Mouse (Mus musculus) lung, adult 2 months (tissue): Measurements from ENCODE around the gene Mbtps1.

Source experiments
- CTCF ChIP-seq: fragments of 200-500 bp; IDR thresholded peaks from 2 replicates; pipeline ENCODE4 v1.5.1; 2011; ENCODE audit warnings: mild to moderate bottlenecking, low read length, control low read depth; ENCODE audit not compliant: insufficient read depth
- POLR2A ChIP-seq: fragments of 200-500 bp; IDR thresholded peaks from 2 replicates; pipeline ENCODE4 v1.6.1; 2011; ENCODE audit warnings: low read depth, mild to moderate bottlenecking, control low read depth, low read length, borderline replicate concordance; ENCODE audit errors: extremely low read depth

DNA sequence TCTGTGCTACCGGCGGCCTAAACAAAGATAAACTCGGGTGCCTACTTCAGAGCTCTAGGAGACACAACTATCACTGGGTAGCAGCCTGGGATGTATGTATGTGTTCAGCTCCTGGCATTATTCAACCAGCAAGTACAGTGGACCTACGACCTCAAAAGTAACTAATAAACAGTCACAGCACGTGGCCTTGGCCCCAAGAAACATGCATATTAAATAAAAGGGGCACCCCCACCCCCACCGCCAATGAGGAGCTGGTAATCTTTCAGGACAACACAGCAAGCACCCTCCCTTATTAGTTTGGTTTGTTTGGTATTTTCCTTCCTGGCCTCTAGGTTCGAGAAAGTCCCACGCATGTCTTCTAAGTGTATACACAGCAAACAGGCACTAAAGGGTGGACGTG, 9.7 kb upstream of the Mbtps1 start:
- no peak for TF ChIP-seq POLR2A
- no peak for TF ChIP-seq CTCF
